Mouse (Mus musculus) brown adipose tissue, adult 24 weeks (tissue): ENCODE data around the gene Sema4g. TPM values are rescaled to one million over a fixed set of nuclear protein-coding genes. Genes with fewer than 3 reads are reported as not detected.
"Not testable (repeated sequence)": the region's sequence is repeated elsewhere in the genome, so short reads cannot be mapped to it uniquely, and the experiment has no call there.

Experiments used
- H3K27ac ChIP-seq: fragments of 200-500 bp; replicated peaks from 2 replicates; pipeline ENCODE4 v1.5.1; 2012; ENCODE audit warnings: low read depth, mild to moderate bottlenecking, low read length
- H3K4me1 ChIP-seq: fragments of 200-500 bp; 2 replicates; pipeline ENCODE4 v1.6.1; 2012; ENCODE audit warnings: low read length, mixed read lengths; ENCODE audit not compliant: control insufficient read depth, insufficient read depth, insufficient read length
- H3K4me3 ChIP-seq: fragments of 200-500 bp; 2 replicates; pipeline ENCODE4 v1.5.1; 2012; ENCODE audit warnings: low read depth, mild to moderate bottlenecking, low read length, moderate library complexity; ENCODE audit not compliant: insufficient read depth
- polyA plus RNA-seq: library from polyadenylated mRNA; stranded (reverse); fragments of >200 nt; gene quantifications from 2 replicates; pipeline ENCODE4 v1.2.4, GENCODE M21; 2012; ENCODE audit not compliant: missing spikeins, insufficient read depth, insufficient read length

The Sema4g gene
- polyA plus RNA-seq, 1 experiment, result 0.55 TPM

DNA sequence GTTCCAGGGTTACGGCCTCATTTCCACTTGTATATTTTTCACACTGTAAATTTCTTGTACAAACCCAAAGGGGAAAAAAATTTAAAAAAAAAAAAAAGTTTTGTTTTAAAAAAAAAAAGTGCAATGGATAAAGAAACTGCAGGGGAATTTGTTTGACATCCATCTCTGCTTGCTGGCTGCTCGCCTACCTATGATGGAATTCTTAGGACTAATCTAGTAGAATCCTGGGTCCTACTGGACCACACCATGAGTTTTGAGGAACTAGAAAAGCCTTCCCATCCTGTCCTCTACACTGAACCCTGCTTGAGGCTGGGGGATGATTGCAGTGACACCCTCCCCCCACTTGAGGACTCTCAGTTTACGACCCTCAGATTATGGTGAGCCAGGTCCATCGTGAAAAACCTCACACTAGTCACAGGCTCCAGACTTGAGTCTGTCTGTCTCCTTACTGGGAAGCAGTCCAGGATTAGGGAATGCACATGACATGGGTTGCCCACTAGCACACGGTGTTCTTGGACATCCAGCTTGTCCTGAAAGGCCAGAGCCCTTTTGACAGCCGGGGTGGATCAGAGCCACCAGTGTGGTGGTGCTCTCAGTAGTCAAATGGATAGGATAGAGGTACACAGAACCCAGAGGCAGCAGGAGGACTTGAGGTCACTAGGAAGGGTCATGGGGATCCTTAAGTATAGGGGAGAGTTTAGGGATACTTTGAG is 38.2 kb downstream of the Sema4g start:
- Histone ChIP-seq H3K27ac (peak overlapping the region; percentile 55), H3K4me1 (peaks cover 25% of the 10 kb centered on the region), H3K4me3 (no peak overlapping the region)

- Histone ChIP-seq H3K27ac (peak overlapping the region; percentile 58), H3K4me3 (no peak overlapping the region), H3K4me1 (peaks cover 25% of the 10 kb centered on the region)
Measured at GRCm38 (mm10) chr19:45027848-45028247, 38.9 kb downstream of the Sema4g start.

DNA sequence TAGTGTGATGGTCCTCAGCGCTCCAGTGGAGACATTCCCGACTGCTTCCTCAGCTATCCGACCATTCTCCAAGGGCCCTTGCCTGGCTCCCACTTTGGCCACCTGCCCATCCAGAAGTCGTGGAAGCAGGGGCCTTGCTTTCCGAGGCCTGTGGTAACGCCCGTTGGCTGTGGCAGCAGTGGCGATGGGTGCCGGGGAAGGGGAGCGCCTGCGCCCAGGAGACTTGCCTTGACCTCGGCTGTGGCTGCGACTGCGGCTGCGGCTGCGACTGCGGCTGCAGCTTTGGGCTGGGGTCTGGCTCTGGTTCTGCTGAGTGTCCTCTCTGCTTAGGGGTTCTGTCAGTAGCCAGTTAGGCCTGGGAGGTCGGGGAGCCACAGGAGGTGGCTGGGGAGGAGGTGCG is 39.8 kb downstream of the Sema4g start:
- H3K4me1 ChIP-seq, result peaks cover 25% of the 10 kb centered on the region
- H3K27ac ChIP-seq, result peak overlapping the region; percentile 58; the same call in 1 of the 2 replicates
- H3K4me3 ChIP-seq, result no peak overlapping the region

DNA sequence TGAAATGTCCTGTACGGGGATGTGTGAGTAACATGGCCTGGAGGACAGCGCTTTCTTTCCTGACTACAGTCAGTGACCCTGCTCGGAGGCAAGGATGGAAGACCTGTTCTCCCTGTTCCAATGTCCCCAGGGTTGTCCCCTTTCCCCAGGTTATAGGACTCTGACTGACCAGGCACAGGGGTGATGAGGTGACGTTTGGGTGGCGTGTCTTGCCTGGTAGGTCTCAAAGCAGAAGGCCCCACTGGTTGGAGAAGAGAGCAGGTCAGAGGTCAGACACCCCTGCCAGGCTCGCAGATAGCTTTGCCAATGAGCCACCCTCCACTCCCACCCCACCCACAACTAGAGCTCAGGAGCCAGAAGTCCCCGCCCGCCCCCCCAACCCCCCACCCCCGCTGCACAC is 40.7 kb downstream of the Sema4g start:
- no peak overlapping the region for H3K4me3 ChIP-seq
- no peak overlapping the region for H3K27ac ChIP-seq
- H3K4me1 ChIP-seq, result peaks cover 25% of the 10 kb centered on the region

GRCm38 (mm10) chr19:45030111-45030510 is 41.2 kb downstream of the Sema4g start:
- Histone ChIP-seq H3K4me1 (peaks cover 25% of the 10 kb centered on the region), H3K4me3 (no peak overlapping the region), H3K27ac (no peak overlapping the region)

GRCm38 (mm10) chr19:45030746-45031693 is 42.1 kb downstream of the Sema4g start:
- Histone ChIP-seq H3K4me1 (peaks cover 25% of the 10 kb centered on the region), H3K27ac (no peak overlapping the region), H3K4me3 (peak overlapping the region; percentile 38)

GRCm38 (mm10) chr19:45031780-45032179 is 42.9 kb downstream of the Sema4g start:
- H3K27ac ChIP-seq, result no peak overlapping the region
- H3K4me3 ChIP-seq, result no peak overlapping the region
- peaks cover 25% of the 10 kb centered on the region for H3K4me1 ChIP-seq

- Histone ChIP-seq H3K4me3 (no peak overlapping the region), H3K27ac (no peak overlapping the region), H3K4me1 (peaks cover 18% of the 10 kb centered on the region)
Measured at GRCm38 (mm10) chr19:45032570-45033332, 43.9 kb downstream of the Sema4g start.

- Histone ChIP-seq H3K27ac (no peak overlapping the region), H3K4me3 (no peak overlapping the region), H3K4me1 (no peaks in the 10 kb centered on the region)
Measured at GRCm38 (mm10) chr19:45036867-45037266, 48.0 kb downstream of the Sema4g start.

DNA sequence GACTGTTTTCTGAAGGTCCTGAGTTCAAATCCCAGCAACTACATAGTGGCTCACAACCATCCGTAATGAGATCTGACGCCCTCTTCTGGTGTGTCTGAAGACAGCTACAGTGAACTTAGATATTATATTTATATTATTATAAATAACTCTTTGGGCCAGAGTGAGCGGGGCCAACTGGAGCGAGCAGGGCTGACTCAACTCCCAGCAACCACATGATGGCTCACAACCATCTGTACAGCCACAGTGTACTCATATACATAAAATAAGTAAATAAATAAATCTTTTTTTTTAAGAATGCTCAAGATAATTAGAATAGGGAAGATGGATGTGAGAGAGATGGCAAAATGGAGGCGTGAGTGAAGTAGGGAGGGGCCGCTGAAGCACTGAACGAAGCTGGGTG is 49.3 kb downstream of the Sema4g start:
- not testable (repeated sequence) for H3K4me1 ChIP-seq, H3K27ac ChIP-seq, H3K4me3 ChIP-seq

GRCm38 (mm10) chr19:45040214-45040613 is 51.3 kb downstream of the Sema4g start:
- Histone ChIP-seq H3K27ac (no peak overlapping the region), H3K4me1 (no peaks in the 10 kb centered on the region), H3K4me3 (no peak overlapping the region)

DNA sequence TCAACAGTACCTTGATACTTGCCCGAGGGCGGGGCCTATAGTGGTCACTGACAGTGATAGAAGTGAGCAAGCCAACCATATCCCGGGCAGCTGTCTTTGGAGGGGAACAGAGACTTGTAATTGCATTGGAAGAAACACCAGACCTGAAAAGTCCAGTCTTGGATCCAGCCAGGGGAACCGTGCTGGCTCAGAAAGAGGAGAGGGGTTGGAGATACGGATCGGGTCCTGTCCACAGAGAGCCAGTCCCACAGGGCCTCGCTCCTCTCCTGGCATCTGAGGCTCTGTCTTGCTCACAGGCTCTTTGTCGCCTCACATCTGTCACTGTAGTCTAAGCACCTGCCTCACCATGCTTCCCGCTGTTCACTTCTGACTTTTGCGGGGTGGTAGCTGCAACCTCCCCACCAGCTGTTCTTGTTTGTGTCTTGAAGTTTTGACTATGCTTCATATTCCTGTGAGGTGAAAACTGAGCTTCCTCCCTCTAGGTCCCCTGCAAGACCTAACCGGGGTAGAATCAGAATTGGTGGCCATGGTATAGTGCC is 55.6 kb downstream of the Sema4g start:
- no peak overlapping the region for H3K4me3 ChIP-seq

DNA sequence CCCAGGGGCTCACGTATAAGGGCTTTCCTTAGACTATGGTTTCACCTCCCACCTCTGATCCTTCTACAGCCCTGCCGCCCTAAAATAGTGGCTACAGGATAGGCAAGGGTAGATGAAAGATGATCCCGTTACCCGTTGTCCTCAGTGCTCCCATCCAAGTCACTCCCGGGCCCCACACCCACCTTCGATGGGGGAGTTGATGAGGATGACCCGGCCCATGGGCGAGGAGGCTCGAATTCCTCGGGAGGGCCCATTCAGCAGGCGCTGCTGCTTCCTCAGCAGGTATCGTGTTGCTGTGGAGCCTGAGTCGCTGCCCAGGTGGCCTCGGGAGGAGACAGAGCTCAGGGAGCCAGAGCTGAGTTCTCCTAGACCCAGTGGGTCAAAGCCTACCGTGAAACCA is 56.3 kb downstream of the Sema4g start:
- Histone ChIP-seq H3K27ac (no peak overlapping the region), H3K4me1 (peaks cover 4% of the 10 kb centered on the region), H3K4me3 (no peak overlapping the region)

More for the DNA sequence above, 55.6 kb downstream of the Sema4g start:
- Histone ChIP-seq H3K4me1 (peaks cover 4% of the 10 kb centered on the region), H3K27ac (no peak overlapping the region)

GRCm38 (mm10) chr19:45045651-45046050 is 56.8 kb downstream of the Sema4g start, which contains the start of gene Pdzd7:
Gene Pdzd7 (minus strand): TSS chr19:45045717.
- H3K27ac ChIP-seq, result no peak within 1 kb of the TSS
- peak within 1 kb of the TSS; percentile 64 for H3K4me3 ChIP-seq
- H3K4me1 ChIP-seq, result peaks cover 4% of the 10 kb centered on the region
